Mouse (Mus musculus): Measurements from ENCODE around the gene Mrap.

GRCm38 (mm10) chr16:90724051-90724450, 14.0 kb upstream of the Mrap start:
- TF ChIP-seq CTCF (conservative IDR thresholded peaks at IDR 0.05; ENCODE audit: insufficient read depth, insufficient read length, low read depth, low read length), result no peak
- no peak for TF ChIP-seq POLR2A (IDR thresholded peaks at IDR 0.05; ENCODE audit: low read depth, low read length)

Measured in kidney, adult 2 months (tissue).